Mouse (Mus musculus) CD4-positive, CD25-positive, alpha-beta regulatory T cell, adult 2 months (primary cell): Measurements from ENCODE around the gene Racgap1.

Experiments used
- DNase-seq: peaks from one replicate; pipeline ENCODE4 v3.0.0-alpha.2; 2012; ENCODE audit warnings: low read depth, low spot score

Racgap1 gene

GRCm38 (mm10) chr15:99590429-99591084, 60.9 kb downstream of the Racgap1 start, which contains the start of gene Aqp5:
Aqp5 (plus strand) TSS chr15:99590782.
- no peak for DNase-seq

- no peak for DNase-seq
Observed at GRCm38 (mm10) chr15:99589704-99590103, 61.8 kb downstream of the Racgap1 start.

- DNase-seq: no peak
Observed at GRCm38 (mm10) chr15:99589237-99589636, 62.2 kb downstream of the Racgap1 start.

GRCm38 (mm10) chr15:99586525-99586924, 64.9 kb downstream of the Racgap1 start:
- no peak for DNase-seq

GRCm38 (mm10) chr15:99585741-99586140, 65.7 kb downstream of the Racgap1 start:
- no peak for DNase-seq

- no peak for DNase-seq
Observed at GRCm38 (mm10) chr15:99584407-99585202, 66.9 kb downstream of the Racgap1 start.

GRCm38 (mm10) chr15:99583463-99584344, 67.8 kb downstream of the Racgap1 start:
- no peak for DNase-seq

GRCm38 (mm10) chr15:99578802-99579485, 72.5 kb downstream of the Racgap1 start, which contains the start of gene Aqp2:
Aqp2 (plus strand) TSS chr15:99579055.
- DNase-seq: no peak
